Mouse (Mus musculus): ENCODE measurements around the gene Serpina5.

The Serpina5 gene

GRCm38 (mm10) chr12:104127696-104128095 is 26.8 kb downstream of the Serpina5 start, which contains the start of gene Serpina3b:
Gene Serpina3b, plus strand, starts transcription at chr12:104127996.
- DNase-seq (ENCODE audit: low spot score in 2 of 2): no peak

GRCm38 (mm10) chr12:104131041-104131440 is 30.1 kb downstream of the Serpina5 start:
- DNase-seq (ENCODE audit: low spot score in 2 of 2): no peak

- no peak for DNase-seq (ENCODE audit: low spot score in 2 of 2)
Observed at GRCm38 (mm10) chr12:104138216-104138615, 37.3 kb downstream of the Serpina5 start.

GRCm38 (mm10) chr12:104140543-104141103 is 39.7 kb downstream of the Serpina5 start:
- DNase-seq (ENCODE audit: low spot score in 2 of 2): no peak

- DNase-seq (ENCODE audit: low spot score in 2 of 2): no peak
Observed at GRCm38 (mm10) chr12:104141506-104141905, 40.6 kb downstream of the Serpina5 start.

- DNase-seq (ENCODE audit: low spot score in 2 of 2): no peak
Observed at GRCm38 (mm10) chr12:104142427-104142826, 41.5 kb downstream of the Serpina5 start.

GRCm38 (mm10) chr12:104143286-104143685 is 42.4 kb downstream of the Serpina5 start:
- DNase-seq (ENCODE audit: low spot score in 2 of 2): no peak

- DNase-seq (ENCODE audit: low spot score in 2 of 2): no peak
Observed at GRCm38 (mm10) chr12:104145571-104145970, 44.7 kb downstream of the Serpina5 start.

DNA sequence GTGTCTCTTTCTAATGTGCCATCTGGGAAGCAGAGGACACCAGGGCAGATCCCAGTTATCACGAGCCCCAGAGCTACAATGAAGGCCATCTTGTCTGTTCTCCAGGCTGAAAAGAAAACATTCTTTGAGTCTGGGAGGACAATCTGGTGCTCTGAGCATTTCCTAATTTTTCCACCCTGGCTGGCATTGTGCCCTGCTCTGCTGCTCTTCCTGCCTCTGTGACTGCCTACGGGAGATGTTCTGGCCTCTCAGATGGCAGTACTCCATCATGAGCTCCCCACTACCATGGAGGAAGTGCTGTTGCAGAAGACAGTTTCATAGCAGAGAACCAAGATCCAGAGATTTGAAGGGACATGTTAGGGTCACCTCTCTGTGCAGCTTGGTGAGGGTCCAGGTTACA is 51.1 kb downstream of the Serpina5 start:
- no peak for DNase-seq (ENCODE audit: low spot score in 2 of 2)

DNA sequence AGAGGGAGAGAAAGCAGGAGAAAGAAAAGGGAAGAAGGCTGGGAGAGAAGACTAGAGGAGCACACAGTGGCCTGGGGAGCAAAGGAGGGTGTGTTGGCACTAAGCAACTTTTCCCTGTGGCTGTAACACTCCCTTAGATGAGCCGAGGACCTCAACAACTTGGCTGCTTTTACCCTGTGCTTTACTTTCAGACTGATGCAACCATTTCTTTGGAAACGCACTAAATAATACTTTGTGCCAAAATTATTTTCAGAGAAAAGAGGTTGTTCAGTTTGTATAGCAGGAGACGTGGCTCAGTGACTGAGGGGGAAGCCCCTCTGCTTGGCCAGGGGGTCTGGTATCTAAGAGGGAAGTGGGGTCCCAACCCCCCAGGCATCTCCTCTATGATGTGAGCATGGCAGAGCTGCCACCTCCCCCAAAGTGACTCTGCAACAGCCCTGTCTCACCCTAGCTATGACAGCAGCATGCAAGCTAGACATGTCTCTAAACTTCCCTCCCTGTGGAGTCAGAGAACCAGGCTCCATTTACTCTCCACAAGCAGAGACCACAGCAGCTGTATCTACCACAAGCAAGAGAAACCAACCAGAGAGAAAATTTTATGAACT is 52.2 kb downstream of the Serpina5 start:
- DNase-seq (ENCODE audit: low spot score in 2 of 2): no peak

- no peak for DNase-seq (ENCODE audit: low spot score in 2 of 2)
Observed at GRCm38 (mm10) chr12:104153656-104154055, 52.7 kb downstream of the Serpina5 start, which contains the start of gene Serpina3c. Gene Serpina3c, minus strand, starts transcription at chr12:104153870.

All from natural killer cell, adult 2 months (primary cell).